In the genomic region with DNA sequence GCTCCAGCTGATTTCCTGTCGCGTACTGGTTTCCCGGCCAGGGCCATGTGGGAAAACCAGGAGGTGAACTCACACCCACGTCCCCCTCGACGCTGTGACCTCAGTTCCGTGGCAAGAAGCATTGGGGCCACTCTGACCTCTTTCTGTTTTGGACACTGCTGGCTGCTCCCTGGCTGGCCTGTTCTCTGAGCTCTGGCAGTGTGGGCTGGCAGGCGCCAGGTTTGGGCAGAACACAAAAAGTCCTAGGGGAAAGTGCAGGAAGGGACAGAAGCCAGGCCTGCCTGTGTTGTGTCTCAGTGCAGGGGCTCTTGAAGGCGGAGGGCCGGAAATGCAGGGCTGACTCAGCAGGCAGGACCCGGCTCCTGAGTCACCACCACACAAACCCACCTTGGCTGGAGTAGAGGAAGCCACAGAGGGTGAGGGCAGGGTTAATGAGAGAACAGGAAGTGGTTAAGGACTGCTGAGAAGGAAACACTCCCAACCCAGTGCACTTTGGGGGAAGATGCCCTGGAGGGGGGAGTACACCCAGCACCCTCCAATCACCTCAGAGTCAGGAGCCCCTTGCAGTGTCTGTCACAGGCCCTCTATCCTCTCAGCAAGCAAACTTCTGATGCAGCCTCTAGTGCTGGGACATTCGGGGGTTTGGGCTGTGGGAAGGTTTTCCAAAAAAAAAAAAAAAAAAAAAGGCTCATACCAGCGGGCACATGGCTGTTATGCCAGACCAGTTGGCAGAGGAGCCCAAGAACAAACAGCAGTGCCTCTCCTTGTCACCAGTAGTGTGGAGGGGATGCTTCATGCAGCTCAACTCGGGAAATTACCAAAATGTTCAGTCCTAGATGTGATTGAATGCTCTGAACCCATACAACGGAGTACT, we compare ENCODE assay signal across 7 mouse cellular contexts. TPM values are rescaled to one million over a fixed set of nuclear protein-coding genes. Genes with fewer than 3 reads are reported as not detected.
DNase-seq lines count a peak whose midpoint lies in the region; ATAC-seq lines count a peak whose summit lies in the region.

No protein-coding gene starts in this region.

- DNase-seq in CD4-positive helper T cell, adult 2 months (ENCODE audit: low read depth, low spot score), result peak; percentile 64
- peak; percentile 86 for DNase-seq in MN1 (ENCODE audit: low spot score)
- peak; percentile 56 for DNase-seq in heart, adult 8-10 months (ENCODE audit: low spot score)
- DNase-seq in kidney, postnatal 10 days, result peak; percentile 76
- DNase-seq in cerebellum, adult 11-12 months, result no peak
- no peak for DNase-seq in layer of hippocampus, adult 9-11 months

- ATAC-seq in neutrophil, adult 5-6 weeks (ENCODE audit: extremely low read depth, insufficient number of reproducible peaks, low FRiP score, poor library complexity, severe bottlenecking), result peak; percentile 16; the same call in 1 of the 2 replicates

RNA-seq across cellular contexts. Expression of a gene that starts 60.0 kb away (rescaled TPM):
- under 1 TPM in 3 of 4 experiments, not detected in 1; 0.08 to 0.26 (median 0.09) TPM for total RNA-seq in heart, adult 8-10 months (2022)
- total RNA-seq in neutrophil, adult 5-6 weeks (2017), result not detected in 2 replicates

Comparison
In these comparisons a context has a peak if more than half of its experiments do, and no peak if none do; other contexts are left out.
1. DNase-seq: peak in CD4-positive helper T cell, adult 2 months (single experiment), MN1 (single experiment), heart, adult 8-10 months (single experiment) and kidney, postnatal 10 days (single experiment); none in cerebellum, adult 11-12 months (single experiment) and layer of hippocampus, adult 9-11 months (single experiment).